Mouse (Mus musculus) gastrocnemius, postnatal 14 days (tissue): ENCODE results near the gene Slc8a2. TPM values are rescaled to one million over a fixed set of nuclear protein-coding genes. Genes with fewer than 3 reads are reported as not detected.

Source experiments
- DNase-seq: peaks from one replicate; pipeline ENCODE4 v3.0.0; 2021; ENCODE audit warnings: mixed read lengths
- intact Hi-C: fragments of 180-260 bp; cut with DNase I; formaldehyde crosslinking; loops from one replicate; pipeline ENCODE4 v1.15.1; 2025; ENCODE audit warnings: low total_unique reads
- long read RNA-seq, 2 experiments: library from polyadenylated mRNA; stranded (forward); transcript quantifications; one replicate each; pipeline ENCODE4 v2.0.0; 2021
- total RNA-seq, 2 experiments: library from RNA; stranded (reverse); gene quantifications; 2 replicates each; pipeline ENCODE4 v1.2.3; 2021

The Slc8a2 gene
- under 1 TPM; 0.24 to 0.25 TPM for total RNA-seq
- long read RNA-seq, experiment 1, result 0 reads
- long read RNA-seq, experiment 2, result 0 reads

DNA sequence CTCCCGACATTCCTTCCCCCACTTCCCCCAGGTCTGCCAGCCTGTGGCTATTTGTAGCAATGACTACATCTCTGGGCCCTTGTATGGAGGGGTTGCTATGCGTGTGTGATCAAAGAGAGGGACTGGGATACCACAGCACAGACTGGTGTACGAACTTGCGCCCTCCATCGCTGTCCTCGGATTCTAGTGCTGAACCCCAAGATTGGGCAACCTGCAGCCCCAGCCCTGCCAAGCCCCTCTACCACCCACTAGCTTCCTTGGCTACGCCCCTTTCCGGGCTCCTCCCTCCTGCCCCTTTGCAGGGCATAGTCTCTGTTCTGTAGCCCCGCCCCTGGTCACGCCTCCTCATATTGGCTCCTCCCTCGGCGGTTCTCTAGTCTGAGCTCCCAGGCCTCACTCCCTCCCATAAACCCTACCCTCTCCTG is at the start of gene Slc8a2:
Slc8a2 (plus strand) TSS at position 406 of the 425 bp plus-strand sequence.
- peak; percentile 70 for DNase-seq
- intact Hi-C loops, result no loop called here

DNA sequence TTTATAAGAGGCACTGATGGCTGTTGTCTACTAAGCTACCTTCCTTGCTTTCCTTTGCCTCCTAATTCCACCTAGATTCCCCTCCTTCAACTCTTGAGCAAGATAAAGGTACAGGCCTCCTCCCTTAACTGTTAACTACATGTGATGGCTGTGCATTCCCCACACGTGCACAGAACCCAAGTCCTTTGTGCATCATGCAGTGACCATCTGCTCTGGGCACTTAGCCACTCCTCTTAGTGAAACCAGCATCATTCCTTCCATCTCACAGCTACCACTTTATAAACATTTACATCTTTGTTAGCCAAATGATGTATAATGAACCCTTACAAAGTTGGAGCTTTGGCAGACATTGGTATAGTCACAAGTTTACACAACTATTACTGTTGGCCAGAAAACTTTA is 49.7 kb upstream of the Slc8a2 start:
- no peak for DNase-seq
- intact Hi-C loops, result no loop called here

DNA sequence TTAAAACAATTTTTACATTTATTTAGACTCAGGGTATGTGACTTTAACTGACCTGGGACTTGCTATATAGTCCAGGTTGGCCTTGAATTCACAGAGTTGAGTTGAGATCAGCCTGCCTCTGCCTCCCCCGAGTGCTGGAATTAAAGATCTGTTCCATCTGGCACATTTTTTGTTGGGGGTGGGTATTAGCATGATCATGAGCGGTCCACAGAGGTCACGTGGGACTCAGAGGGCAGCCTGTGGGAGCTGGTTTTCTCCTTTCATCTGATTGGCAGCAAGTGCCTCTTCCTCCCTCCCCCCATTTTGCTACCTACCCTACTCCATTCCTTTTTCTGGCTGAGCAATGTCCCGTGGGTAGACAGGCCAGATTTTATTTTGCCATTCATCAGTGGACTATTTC is 49.0 kb upstream of the Slc8a2 start:
- DNase-seq, result no peak
- intact Hi-C loops, result no loop called here

DNA sequence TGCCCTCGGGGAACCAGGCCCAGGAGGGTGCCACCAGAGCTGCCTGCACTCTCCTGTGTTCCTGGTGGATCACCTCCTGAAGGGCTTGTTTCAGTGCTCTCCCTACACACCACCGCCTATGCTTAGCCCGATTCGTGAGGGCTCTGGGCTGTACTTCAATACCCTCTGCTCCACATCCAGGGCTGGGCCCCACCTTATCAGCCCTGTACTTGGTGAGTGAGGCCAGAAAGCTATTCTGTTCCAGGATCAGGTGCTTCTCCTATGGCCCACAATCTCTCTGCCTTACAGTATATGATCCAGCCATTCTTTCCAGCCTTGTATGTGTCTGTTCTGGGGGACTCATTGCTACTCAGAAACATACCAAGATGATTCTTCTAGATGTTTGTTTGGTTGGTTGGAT is 46.3 kb upstream of the Slc8a2 start:
- DNase-seq, result no peak
- intact Hi-C loops, result no loop called here

DNA sequence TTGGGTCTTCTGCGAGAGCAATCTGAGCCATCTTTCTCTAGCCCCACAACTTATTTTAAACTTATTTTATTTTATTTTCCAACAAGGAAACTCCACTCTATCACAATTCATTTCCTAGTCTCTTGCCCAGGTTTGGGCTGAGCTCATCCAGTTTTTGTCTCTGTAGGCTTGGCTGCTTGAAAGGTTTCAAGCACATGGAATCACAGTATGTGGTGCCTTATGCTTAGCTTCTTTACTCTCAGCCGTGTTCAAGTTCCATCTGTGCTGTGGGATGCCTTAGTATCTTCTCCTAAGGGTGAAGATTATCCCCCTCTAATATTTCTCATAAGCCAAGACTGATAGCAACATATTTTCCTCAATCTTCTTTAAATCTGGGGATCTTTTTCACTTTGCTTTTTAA is 42.0 kb upstream of the Slc8a2 start:
- intact Hi-C loops, result no loop called here
- no peak for DNase-seq

DNA sequence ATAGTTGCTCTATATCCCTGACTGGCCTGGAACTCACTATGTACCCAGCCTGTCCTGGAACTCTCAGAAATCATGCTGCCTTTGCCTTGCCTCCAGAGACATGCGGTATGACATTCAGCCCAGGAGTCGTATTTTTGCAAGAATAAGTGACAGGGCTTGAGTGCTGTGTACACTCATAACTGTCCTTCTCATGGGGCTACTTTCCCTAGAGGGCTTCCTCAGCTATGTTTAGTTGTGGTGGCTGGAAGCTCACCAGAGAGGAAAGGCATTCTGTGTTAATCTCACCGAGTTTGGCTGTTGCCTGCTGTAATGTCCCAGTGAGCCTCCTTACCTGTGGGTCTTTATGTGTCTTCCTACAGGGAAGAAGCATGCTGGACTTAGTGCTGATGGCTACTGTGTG is 35.0 kb upstream of the Slc8a2 start:
- intact Hi-C loops, result loop anchor here (5.0 kb wide), 1 partner anchor 78 kb away; no protein-coding TSS in a partner anchor
- no peak for DNase-seq

DNA sequence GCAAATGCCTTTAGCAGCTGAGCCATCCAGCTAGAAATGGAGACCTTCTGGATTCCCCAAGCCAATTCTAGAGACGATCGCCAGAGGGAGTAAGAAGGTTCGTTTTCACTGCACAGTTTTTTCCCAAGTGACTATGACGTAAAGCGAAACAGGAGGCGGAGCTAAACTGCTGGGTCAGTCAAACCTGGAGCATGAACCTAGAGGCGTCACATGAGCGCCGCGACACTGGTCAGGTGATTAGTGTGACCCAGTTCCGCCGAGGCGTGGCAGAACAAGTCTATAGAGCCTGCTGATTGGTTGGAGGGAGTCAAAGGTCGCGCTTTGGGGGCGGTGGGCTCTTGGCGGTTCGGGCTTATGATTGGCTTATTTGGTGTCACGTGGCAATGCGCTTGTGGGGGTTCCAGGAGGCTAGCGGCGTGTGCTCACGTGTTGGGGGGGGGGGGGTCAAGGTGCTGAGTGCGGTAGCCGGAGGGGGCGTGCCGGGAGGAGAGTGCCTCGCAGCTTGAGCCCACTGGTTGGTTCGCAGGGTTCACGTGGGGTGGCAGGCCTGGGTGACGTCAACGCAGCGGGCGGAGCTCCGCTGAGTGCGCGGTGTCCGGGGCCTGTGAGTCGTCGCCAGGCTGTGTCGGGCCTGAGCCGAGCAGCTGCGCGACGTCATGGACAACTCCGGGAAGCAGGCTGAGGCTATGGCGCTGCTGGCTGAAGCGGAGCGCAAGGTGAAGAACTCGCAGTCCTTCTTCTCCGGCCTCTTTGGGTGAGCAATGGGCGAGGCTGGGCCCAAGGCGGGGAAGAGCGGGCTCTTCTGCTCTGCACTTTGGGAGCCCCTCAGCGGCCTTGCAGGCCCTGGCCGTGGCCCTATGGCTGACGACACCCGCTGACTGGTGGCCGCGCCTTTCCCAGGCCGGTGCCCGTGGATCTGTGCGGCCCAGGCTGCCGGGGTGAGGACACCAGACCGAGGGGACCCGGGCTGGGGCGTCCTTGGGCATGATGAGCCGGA is 31.3 kb upstream of the Slc8a2 start, which contains the start of gene Napa:
Napa (plus strand) TSS at position 438 of the 997 bp plus-strand sequence.
- intact Hi-C loops, result no loop called here
- peak; percentile 98 for DNase-seq

DNA sequence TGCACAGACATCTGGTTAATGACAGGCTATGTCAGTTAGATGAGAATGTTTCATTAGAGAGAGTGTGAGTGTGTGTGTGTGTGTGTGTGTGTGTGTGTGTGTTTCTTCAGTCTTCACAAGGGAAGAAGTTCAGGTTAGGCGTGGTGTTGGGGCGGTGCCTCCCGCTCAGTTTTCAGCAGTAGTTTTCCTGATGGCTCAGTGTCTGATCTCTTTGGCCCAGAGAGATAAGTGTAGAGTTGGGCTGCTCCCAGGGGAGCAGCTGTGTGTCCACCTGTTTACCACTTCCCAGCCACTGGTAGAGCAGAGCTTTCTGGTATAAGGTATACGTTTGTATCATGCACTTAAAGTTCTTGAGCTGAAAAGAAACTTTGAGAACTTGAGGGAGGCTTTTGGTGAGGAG is 29.7 kb upstream of the Slc8a2 start:
- intact Hi-C loops, result no loop called here
- no peak for DNase-seq

DNA sequence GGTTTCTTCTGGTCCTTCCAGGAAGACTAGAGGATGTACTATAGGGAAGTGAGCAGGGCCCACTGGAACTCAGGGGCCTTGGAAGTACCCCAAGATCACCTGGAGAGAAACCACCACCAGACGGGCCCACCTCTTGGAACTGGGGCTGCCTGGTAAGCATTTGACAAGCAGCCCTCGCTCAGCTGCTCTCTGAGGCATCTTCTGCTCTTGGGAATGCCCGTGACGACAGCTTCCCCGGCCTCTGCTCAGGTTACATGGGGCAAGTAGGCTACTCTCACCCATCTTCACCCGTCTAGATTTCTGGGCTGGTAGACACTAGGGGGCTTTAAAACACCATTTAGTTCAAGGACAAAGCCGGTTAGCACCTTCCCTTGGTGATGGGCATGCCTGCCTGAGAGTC is 28.5 kb upstream of the Slc8a2 start:
- intact Hi-C loops, result no loop called here
- DNase-seq, result no peak

DNA sequence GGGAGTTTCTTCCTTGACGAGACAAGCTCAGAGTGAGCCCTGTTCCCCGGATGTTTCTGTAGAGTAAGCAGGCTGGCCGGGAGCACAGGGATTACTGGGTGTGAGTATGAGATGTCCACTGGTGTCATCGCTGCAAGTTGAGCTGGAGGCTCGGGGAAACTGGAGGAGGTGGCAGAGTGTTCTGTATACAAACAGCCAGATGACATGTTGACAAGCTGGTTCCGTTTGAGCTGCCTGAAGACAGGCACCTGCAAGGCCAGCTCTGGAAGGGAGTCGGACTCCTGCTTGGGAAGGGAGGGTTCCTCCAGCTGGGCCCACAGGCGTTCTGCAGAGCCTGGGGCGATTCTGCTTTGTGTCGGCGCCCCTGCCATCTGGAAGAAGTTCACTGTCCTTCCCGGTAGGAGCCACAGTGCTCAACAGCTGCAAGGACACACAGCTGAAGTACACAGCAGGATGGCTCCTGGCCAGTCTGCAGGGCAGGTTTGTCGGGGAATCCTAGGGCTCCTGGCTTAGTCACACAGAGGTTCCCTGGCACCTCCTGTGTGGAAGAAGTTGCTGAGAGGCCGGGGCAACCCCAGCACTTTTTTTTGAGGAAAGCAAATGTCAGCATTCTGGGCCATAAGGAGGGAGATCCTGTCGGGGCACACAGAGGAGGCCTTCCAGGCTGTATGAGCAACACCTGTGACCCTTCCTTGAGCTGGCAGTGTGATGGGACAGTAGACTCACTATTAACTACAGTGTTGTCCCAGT is 27.7 kb upstream of the Slc8a2 start:
- no peak for DNase-seq
- intact Hi-C loops, result no loop called here

DNA sequence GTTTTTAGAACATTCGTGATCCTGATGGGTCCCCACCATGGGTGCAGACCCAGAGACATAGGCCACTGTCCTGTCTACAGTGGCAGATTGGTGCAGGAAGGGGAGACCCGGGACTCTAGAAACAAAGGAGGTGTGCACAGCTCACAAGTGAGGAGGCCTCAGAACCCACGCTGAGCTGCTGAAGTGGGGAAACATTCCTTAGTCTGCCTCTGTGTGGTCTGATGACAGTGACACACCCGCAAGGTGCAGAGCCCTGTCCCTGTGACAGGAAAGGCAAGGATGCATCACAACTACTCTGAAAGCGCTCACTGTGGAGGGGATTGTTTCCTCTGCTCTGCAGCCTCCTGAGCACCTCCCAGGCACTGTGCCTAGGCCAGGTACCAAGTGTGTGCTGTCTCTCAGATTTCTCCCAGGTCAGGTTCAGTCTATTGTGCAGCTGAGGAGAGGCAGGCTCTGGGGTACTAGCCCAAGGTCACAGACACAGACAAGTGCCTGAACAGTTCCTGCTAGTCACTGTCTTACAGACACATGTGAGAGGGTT is 26.9 kb upstream of the Slc8a2 start:
- intact Hi-C loops, result no loop called here
- DNase-seq, result no peak

DNA sequence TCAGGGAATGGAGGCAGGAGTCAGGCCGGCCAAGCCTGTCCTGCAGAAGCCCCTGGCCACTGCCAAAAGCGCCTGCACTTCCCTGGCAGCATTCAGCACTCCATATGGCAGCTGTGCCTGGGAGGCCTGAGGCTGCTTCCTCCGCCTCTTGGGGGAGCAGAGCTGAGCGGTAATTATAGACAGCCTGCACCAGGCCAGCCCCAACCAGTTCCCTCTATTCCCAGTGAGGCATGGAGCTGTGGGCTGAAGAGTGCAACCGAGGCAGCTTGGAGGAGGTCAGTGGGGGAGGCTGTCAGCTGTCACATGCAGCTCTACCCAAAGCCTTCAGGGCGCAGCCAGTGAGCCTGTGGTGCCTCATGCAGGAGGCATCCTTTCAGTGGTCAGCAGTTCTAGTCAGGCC is 25.9 kb upstream of the Slc8a2 start:
- DNase-seq, result peak; percentile 34
- intact Hi-C loops, result no loop called here

DNA sequence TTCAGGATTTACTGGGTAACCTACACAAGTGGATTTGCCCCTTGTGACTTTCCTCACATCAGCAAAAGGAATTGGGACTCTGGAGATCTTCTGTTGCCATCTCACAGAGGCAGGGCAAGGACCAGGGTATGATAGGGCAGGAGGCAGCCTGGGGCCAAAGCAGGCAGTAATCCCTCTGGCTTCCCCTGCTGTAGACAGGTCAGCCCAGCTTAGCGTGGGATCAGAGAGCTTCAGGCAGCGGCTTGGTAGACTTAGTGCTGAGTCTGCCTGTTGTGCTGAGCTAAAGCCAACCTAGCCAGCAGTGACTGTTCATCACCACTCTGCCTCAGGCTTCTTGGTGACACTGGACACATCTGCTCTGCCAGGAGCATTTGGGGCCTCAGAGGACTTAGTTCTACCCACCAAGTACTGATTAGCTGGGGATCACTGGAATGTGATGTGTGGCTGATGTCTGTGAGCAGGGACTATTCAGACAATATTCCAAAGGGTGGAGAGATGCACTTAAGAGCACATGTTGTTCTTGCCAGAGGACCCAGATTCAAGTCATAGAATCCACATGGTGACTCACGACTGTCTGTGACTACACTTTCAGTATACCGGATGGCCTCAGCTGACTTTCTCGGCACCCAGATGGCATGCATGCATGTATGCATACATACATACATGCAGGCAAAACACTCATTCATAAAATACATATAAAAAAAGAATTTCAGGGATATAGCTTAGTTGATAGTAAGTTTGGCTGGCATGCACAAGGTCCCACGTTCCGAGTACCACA is 24.8 kb upstream of the Slc8a2 start:
- intact Hi-C loops, result no loop called here

DNA sequence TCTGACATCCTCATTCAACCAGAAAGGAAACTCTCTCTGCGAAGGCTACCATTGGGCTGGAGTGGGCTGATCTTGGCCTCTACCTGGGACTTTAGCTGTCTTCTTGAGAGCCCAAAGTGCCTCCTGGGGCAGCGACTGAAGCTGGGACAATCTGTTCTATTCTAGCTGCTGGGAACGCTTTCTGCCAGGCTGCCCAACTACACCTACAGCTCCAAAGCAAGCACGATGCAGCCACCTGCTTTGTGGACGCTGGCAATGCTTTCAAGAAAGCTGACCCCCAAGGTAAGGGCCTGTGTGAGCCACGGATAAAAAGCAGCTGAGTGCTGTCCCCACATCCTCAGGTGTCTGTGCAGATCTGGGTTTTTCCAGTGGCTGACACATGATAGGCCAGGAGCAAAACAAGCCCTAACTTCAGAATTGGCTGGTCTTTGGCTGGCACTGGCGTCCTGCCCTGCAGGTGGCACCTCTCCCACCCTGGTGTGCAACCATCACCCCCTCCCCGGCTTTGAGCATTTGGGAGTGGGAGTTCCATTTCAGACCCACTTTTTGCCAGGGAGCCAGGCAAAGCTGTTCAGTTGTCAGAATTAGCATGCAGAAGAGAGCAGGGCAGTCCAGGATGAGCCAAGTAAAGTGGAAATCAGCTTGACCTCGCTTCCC is 20.6 kb upstream of the Slc8a2 start:
- intact Hi-C loops, result no loop called here
- no peak for DNase-seq

More for the DNA sequence above, 24.8 kb upstream of the Slc8a2 start:
- no peak for DNase-seq

DNA sequence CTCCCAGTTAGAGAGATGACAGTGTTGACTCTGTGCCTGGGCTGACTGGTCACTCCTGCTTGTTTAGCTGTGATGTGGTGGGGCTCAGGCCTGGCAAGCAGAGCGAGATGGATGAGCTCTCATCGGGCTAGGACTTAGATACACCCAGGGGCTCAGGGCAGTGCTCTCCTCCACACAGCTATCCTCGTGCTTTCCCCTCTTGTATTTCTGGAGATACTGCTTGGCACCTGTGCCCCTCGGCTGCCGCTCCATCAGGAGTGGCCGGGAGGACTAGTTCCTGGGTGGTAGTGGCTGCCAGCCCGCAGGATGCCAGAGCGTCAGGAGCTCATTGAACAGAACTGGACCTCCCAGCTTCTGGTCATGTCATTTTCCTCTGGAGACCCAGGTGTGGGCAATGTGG is 19.5 kb upstream of the Slc8a2 start:
- intact Hi-C loops, result no loop called here
- no peak for DNase-seq

DNA sequence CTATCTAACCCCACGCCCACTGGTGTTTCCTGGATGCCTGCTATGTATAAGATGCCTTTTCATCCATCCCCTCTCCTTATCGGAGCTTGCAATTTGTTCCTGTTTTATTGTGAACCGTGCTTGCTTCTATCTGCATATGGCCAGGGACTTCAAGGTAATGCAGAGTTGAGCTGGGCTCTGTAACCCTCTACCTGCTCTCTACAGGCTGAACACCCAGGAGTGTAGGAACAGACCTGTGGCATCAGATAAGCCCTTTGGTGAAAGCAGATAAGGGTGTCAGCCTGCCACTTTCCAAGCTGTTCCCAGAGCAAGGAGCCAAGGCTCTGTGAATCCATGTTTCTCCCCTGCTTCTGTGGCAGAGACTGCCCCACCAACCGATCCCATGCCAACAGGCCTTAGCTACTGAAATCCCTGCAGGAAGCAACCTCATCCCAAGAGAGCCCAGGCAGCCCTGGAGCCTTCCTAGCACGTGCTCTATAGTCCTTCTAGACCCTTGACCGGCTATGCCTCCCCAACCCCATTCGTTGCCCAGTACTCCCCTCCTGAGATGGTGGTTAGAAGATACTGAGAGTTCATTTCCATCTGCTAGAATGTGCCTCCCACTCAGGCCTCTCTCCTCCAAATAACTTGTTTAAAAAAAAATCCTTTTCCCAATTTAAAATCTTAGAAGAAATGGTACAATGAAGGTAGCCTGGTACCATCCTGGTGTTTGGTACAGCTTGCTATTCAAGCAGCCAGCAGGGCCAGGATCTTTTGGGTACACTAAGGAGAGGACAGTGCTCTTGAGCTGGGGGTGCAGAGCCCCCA is 18.1 kb upstream of the Slc8a2 start:
- intact Hi-C loops, result no loop called here
- DNase-seq, result no peak

DNA sequence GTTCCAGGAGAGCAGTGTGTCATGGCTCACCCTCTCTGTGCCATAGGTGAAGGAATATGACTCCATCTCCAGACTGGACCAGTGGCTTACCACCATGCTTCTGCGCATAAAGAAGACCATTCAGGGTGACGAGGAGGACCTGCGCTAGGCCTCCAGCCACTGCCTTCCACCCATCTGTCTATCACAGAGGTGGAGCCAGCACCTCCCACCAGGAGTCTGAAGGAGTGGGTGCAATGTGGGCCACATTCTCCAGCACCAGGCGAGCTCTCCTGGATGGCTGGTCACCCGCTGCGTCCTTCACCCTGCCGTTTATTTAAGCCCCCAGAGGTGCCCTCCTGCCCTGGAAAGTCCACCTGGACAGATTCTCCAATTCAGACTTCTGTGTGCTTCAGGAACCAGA is 13.2 kb upstream of the Slc8a2 start:
- intact Hi-C loops, result no loop called here
- no peak for DNase-seq

DNA sequence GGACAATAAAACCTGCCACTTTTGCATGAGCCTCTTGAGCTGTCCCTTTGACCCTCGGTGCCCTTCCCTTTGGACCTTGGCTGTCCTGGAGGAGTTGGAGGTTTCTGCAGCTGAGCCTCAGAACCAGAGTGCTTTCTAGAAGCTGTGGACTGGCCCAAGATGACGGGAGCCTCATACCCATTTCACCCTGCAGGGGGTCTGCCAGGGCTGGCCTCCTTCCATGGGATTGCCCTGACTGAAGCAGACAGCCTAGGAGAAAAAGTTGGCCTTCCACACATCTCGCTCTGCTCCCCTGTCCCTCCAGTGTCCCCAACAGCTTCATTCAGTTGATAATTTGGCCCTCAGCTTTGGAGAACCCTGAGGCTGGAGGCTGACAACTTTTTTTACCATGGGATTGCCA is 12.5 kb upstream of the Slc8a2 start:
- DNase-seq, result no peak
- intact Hi-C loops, result no loop called here
